Mouse (Mus musculus) testis, adult 2 months (tissue): Measurements from ENCODE around the gene Ncam1. TPM values are rescaled to one million over a fixed set of nuclear protein-coding genes. Genes with fewer than 3 reads are reported as not detected.

Experiments used
- H3K27ac ChIP-seq: fragments of 200-500 bp; 2 replicates; pipeline ENCODE4 v1.5.1; 2012; ENCODE audit warnings: low read depth, low read length; ENCODE audit not compliant: control insufficient read depth, insufficient read depth
- H3K27me3 ChIP-seq: fragments of 200-500 bp; 2 replicates; pipeline ENCODE4 v1.6.1; 2012; ENCODE audit warnings: mild to moderate bottlenecking, low read length, moderate library complexity; ENCODE audit not compliant: control insufficient read depth, insufficient read depth
- H3K36me3 ChIP-seq: fragments of 200-500 bp; 2 replicates; pipeline ENCODE4 v1.6.1; 2012; ENCODE audit warnings: mild to moderate bottlenecking, low read length; ENCODE audit not compliant: control insufficient read depth, insufficient read depth
- H3K4me1 ChIP-seq: fragments of 200-500 bp; 2 replicates; pipeline ENCODE4 v1.6.1; 2012; ENCODE audit warnings: low read length; ENCODE audit not compliant: control insufficient read depth, insufficient read depth
- H3K4me3 ChIP-seq: fragments of 200-500 bp; 2 replicates; pipeline ENCODE4 v1.5.1; 2012; ENCODE audit warnings: low read depth, mild to moderate bottlenecking, low read length, moderate library complexity, mixed read lengths; ENCODE audit not compliant: control insufficient read depth
- CTCF ChIP-seq: fragments of 200-500 bp; IDR thresholded peaks from 2 replicates; pipeline ENCODE4 v1.5.1; 2012; ENCODE audit warnings: low read depth, mild to moderate bottlenecking, inconsistent platforms, low read length, moderate library complexity; ENCODE audit not compliant: control insufficient read depth, insufficient read depth, insufficient replicate concordance
- POLR2A ChIP-seq: fragments of 200-500 bp; IDR thresholded peaks from 2 replicates; pipeline ENCODE4 v1.6.1; 2012; ENCODE audit warnings: low read depth, mild to moderate bottlenecking, inconsistent platforms, low read length, moderate library complexity; ENCODE audit not compliant: control insufficient read depth
- polyA plus RNA-seq: library from polyadenylated mRNA; depleted of rRNA; stranded (reverse); fragments of >200 nt; gene quantifications from 2 replicates; pipeline ENCODE4 v1.2.3, GENCODE M21; 2012

Ncam1 gene
- polyA plus RNA-seq, 1 experiment, result 5.5 TPM

- Histone ChIP-seq H3K4me1 (no peaks in the 10 kb centered on the region), H3K27ac (no peak overlapping the region), H3K27me3 (no peaks in the 10 kb centered on the region), H3K4me3 (no peak overlapping the region), H3K36me3 (no peaks in the 10 kb centered on the region)
- TF ChIP-seq POLR2A, result no peak
- no peak for TF ChIP-seq CTCF
Observed at GRCm38 (mm10) chr9:49755214-49755613, 43.5 kb downstream of the Ncam1 start.

- no peaks in the 10 kb centered on the region for H3K4me1 ChIP-seq
- no peak overlapping the region for H3K4me3 ChIP-seq
- no peaks in the 10 kb centered on the region for H3K27me3 ChIP-seq
- H3K27ac ChIP-seq, result no peak overlapping the region
- TF ChIP-seq POLR2A (no peak), CTCF (no peak)
- no peaks in the 10 kb centered on the region for H3K36me3 ChIP-seq
Observed at GRCm38 (mm10) chr9:49751466-49751865, 47.3 kb downstream of the Ncam1 start.

- Histone ChIP-seq H3K27ac (no peak overlapping the region), H3K4me3 (no peak overlapping the region), H3K36me3 (no peaks in the 10 kb centered on the region), H3K4me1 (no peaks in the 10 kb centered on the region), H3K27me3 (no peaks in the 10 kb centered on the region)
- TF ChIP-seq CTCF, result no peak
Observed at GRCm38 (mm10) chr9:49746176-49746575, 52.5 kb downstream of the Ncam1 start.

GRCm38 (mm10) chr9:49745696-49746095 is 53.0 kb downstream of the Ncam1 start:
- TF ChIP-seq CTCF, result no peak
- TF ChIP-seq POLR2A, result no peak
- no peaks in the 10 kb centered on the region for H3K36me3 ChIP-seq
- H3K27ac ChIP-seq, result no peak overlapping the region
- no peak overlapping the region for H3K4me3 ChIP-seq
- H3K4me1 ChIP-seq, result no peaks in the 10 kb centered on the region
- no peaks in the 10 kb centered on the region for H3K27me3 ChIP-seq

DNA sequence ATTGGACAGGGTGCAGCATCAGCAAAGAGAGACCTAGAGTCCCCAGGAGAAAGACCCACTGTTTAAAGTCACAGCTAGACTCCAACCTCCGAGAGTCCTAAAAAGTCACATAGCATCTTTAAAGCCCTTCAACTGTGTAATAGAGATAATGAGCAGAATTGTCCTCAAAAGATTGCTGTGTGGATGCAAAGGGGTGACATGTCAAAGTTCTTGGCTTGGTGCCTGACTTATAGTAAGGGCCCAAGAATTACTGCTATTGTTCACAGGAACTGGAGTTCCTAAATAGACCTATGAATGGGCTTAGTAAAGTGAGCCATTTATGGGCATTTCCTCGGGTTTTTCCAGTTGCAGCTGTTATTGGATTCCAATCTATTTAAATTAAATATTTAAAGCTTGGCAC is 54.4 kb downstream of the Ncam1 start:
- H3K27ac ChIP-seq, result no peak overlapping the region
- H3K27me3 ChIP-seq, result no peaks in the 10 kb centered on the region
- no peaks in the 10 kb centered on the region for H3K36me3 ChIP-seq
- TF ChIP-seq CTCF (no peak), POLR2A (no peak)
- no peaks in the 10 kb centered on the region for H3K4me1 ChIP-seq
- H3K4me3 ChIP-seq, result no peak overlapping the region

DNA sequence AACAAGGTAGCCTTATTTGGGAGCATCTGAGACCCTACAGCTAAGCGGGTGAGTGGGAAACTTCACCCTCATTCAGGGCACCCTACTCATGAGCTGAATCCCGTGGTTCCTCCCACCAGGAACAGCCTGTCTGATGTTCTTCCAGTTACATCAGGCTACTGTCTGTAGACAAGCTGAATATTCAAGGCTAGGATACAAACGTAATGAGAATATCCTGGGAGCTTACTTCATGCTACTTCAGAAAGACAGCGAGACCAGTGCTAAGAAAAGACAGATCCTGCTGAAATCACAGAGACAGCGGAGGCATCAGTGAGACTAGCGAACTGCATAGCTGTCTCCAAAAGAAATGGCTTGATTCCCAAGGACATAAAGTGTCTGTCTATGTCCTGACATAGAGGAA is 58.8 kb downstream of the Ncam1 start:
- Histone ChIP-seq H3K27ac (no peak overlapping the region), H3K4me3 (no peak overlapping the region), H3K27me3 (no peaks in the 10 kb centered on the region), H3K4me1 (no peaks in the 10 kb centered on the region), H3K36me3 (no peaks in the 10 kb centered on the region)
- TF ChIP-seq CTCF, result no peak
- TF ChIP-seq POLR2A, result no peak

DNA sequence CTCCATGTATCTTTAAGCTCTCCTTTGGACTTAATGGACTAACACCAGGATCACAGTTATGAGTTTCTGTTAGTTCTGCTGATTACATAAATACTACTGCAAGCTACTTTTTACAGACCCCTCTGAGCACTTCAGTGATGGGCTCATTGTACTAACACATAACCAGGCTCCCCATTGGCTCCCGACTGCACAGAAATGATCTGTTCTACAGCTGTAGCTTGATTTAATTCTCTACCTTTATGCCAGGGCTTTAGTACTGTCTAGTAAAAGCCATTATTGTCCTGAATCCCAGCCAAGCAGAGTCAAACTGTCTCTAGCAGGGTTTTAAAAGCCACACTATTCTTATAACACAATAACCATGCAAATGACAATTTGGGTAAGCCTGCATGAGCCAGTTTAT is 60.2 kb downstream of the Ncam1 start:
- no peak for TF ChIP-seq POLR2A
- TF ChIP-seq CTCF, result no peak
- H3K4me3 ChIP-seq, result no peak overlapping the region
- no peaks in the 10 kb centered on the region for H3K36me3 ChIP-seq
- no peaks in the 10 kb centered on the region for H3K4me1 ChIP-seq
- H3K27me3 ChIP-seq, result no peaks in the 10 kb centered on the region
- no peak overlapping the region for H3K27ac ChIP-seq

DNA sequence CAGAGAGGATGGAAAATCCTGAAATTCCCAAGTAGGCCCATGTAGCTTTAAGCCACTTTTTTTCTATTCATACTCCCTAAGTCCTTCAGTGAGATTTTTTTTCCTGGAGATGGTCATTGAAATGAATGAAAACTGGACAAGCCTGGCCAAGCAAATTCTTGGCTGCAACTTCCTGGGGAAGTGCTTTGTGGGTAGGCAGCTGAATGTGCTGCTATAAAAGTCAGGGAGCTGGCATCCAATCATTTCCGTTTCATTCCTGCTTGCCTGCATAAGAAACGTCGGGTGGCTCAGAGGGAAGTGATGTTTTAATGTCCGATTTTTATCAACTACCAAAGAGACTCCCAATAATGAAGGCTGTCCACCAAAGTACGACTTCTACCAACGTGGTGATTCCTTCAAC is 61.6 kb downstream of the Ncam1 start:
- H3K4me1 ChIP-seq, result no peaks in the 10 kb centered on the region
- TF ChIP-seq CTCF, result no peak
- TF ChIP-seq POLR2A, result no peak
- H3K4me3 ChIP-seq, result no peak overlapping the region
- H3K27me3 ChIP-seq, result no peaks in the 10 kb centered on the region
- no peaks in the 10 kb centered on the region for H3K36me3 ChIP-seq
- H3K27ac ChIP-seq, result no peak overlapping the region
